Mouse (Mus musculus): ENCODE results near the gene Adamtsl3. TPM values are rescaled to one million over a fixed set of nuclear protein-coding genes. Genes with fewer than 3 reads are reported as not detected.
"Not testable (repeated sequence)": the region's sequence is repeated elsewhere in the genome, so short reads cannot be mapped to it uniquely, and the experiment has no call there.

Adamtsl3 gene
- polyA plus RNA-seq, 1 experiment from 2014 or later = 1.3 TPM

GRCm38 (mm10) chr7:82395239-82395638 lies 59.7 kb downstream of the Adamtsl3 start:
- Histone ChIP-seq H3K27me3 (replicated peaks) (no peaks in the 10 kb centered on the region), H3K9ac (no peak overlapping the region), H3K4me2 (no peak overlapping the region), H3K4me1 (no peaks in the 10 kb centered on the region), H3K27ac (no peak overlapping the region), H3K9me3 (no peaks in the 10 kb centered on the region), H3K36me3 (no peaks in the 10 kb centered on the region), H3K4me3 (replicated peaks) (no peak overlapping the region)
- 89% methylated on average over 12 of the region's 12 CpGs for WGBS
- no peak for ATAC-seq (ENCODE audit: insufficient read depth, low FRiP score, low read depth)

GRCm38 (mm10) chr7:82395751-82396512 lies 60.4 kb downstream of the Adamtsl3 start:
- H3K4me2 ChIP-seq = no peak overlapping the region
- WGBS = 75% methylated on average over 6 of the region's 6 CpGs
- H3K4me3 ChIP-seq (replicated peaks) = no peak overlapping the region
- ATAC-seq (ENCODE audit: insufficient read depth, low FRiP score, low read depth) = no peak
- no peaks in the 10 kb centered on the region for H3K4me1 ChIP-seq
- no peak overlapping the region for H3K9ac ChIP-seq
- no peaks in the 10 kb centered on the region for H3K36me3 ChIP-seq
- no peaks in the 10 kb centered on the region for H3K9me3 ChIP-seq
- no peak overlapping the region for H3K27ac ChIP-seq
- no peaks in the 10 kb centered on the region for H3K27me3 ChIP-seq (replicated peaks)

DNA sequence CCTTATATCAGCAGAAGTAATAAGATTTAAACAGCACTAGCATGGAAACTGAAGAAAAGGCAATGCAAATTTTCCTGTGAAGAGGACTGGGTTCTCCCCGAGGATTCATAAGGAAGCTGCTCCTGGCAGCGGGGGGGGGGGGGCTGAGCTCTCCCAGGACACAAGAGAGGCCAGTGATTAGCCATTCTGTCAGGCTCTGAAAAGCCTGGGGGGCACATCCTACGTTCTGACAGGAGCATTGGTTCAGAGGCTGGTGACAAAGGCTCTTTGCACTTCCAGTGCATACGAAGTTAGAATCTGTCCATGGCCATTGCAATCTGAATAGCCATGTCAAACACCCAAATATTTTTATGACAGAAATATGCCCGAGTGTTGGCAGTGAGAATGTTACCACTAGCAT lies 61.4 kb downstream of the Adamtsl3 start:
- no peaks in the 10 kb centered on the region for H3K27me3 ChIP-seq (replicated peaks)
- H3K4me2 ChIP-seq = no peak overlapping the region
- no peaks in the 10 kb centered on the region for H3K9me3 ChIP-seq
- H3K4me3 ChIP-seq (replicated peaks) = no peak overlapping the region
- H3K27ac ChIP-seq = no peak overlapping the region
- H3K9ac ChIP-seq = no peak overlapping the region
- WGBS = 45% methylated on average over 4 of the region's 5 CpGs
- no peaks in the 10 kb centered on the region for H3K36me3 ChIP-seq
- ATAC-seq (ENCODE audit: insufficient read depth, low FRiP score, low read depth) = no peak
- H3K4me1 ChIP-seq = no peaks in the 10 kb centered on the region

DNA sequence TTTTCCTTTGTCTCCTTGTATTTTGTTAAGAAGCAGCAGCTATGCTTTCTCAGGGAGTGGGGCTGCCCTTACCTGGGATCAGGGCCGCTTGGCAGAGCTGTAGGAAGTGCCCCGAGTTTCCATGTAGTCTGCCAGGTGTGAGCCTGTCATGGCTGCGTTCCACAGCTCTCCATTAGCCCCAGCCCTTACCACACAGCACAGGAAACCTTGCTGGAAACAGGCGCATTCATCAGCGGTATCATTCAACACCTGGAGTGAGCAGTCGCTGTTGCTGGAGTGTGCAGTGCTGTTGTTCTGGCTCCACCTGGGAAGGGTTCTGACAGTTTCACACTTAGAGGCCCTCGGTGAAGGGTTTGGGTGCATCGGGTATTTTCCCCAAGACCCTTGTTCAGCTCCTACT lies 62.1 kb downstream of the Adamtsl3 start:
- Histone ChIP-seq H3K4me3 (replicated peaks) (no peak overlapping the region), H3K27ac (no peak overlapping the region), H3K4me2 (no peak overlapping the region), H3K9me3 (no peaks in the 10 kb centered on the region), H3K4me1 (no peaks in the 10 kb centered on the region), H3K36me3 (no peaks in the 10 kb centered on the region), H3K27me3 (replicated peaks) (no peaks in the 10 kb centered on the region), H3K9ac (no peak overlapping the region)
- WGBS = 73% methylated on average over 8 of the region's 8 CpGs
- ATAC-seq (ENCODE audit: insufficient read depth, low FRiP score, low read depth) = no peak

GRCm38 (mm10) chr7:82405466-82406045 lies 70.1 kb downstream of the Adamtsl3 start:
- Histone ChIP-seq H3K27ac (no peak overlapping the region), H3K36me3 (no peaks in the 10 kb centered on the region), H3K4me3 (replicated peaks) (no peak overlapping the region), H3K9ac (no peak overlapping the region), H3K9me3 (no peaks in the 10 kb centered on the region), H3K4me2 (no peak overlapping the region), H3K27me3 (replicated peaks) (no peaks in the 10 kb centered on the region), H3K4me1 (no peaks in the 10 kb centered on the region)
- no peak for ATAC-seq (ENCODE audit: insufficient read depth, low FRiP score, low read depth)
- WGBS = 77% methylated on average over 9 of the region's 9 CpGs

DNA sequence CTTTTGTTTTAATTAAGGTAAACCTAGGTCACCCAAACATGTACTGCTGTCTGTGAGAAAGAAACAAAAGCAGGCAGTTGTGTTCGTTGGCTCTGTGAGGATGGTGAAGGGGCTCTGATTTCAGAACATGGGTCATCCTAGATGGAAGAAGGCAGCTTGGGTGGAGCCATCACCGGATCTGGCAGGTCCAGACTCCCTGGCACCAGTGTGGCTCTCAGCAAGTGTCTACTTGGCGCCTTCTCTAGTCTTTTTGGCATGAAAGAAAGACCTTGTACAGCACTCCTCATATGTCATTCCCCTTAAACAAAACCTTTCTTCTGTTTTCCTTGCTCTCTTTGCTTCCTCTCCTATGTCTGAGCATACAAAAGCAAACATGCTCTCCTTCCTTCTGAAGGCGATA lies 75.5 kb downstream of the Adamtsl3 start:
- H3K27me3 ChIP-seq (replicated peaks) = no peaks in the 10 kb centered on the region
- H3K4me3 ChIP-seq (replicated peaks) = no peak overlapping the region
- WGBS = 59% methylated on average over 4 of the region's 4 CpGs
- H3K9ac ChIP-seq = no peak overlapping the region
- H3K27ac ChIP-seq = no peak overlapping the region
- ATAC-seq (ENCODE audit: insufficient read depth, low FRiP score, low read depth) = no peak
- no peaks in the 10 kb centered on the region for H3K9me3 ChIP-seq
- no peaks in the 10 kb centered on the region for H3K36me3 ChIP-seq
- no peaks in the 10 kb centered on the region for H3K4me1 ChIP-seq
- H3K4me2 ChIP-seq = no peak overlapping the region

DNA sequence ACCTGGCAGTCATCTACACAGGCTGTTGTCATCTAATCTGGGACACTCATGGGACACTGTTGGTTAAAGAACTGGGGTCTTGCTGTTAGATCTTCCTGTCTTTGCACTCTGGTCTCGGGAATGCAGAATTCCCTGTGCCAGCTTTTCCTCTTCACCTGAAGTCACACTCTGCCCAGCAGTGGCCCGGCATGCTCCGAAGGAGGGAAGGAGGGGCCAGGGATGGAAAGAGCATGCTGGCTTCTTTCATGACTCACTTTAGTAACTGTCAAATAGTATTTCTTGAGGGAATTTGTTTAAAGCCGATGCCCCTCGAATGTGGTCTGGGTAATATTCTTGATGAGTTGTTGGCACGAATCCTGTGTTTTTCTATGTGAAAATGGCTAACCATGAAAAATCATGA lies 81.2 kb downstream of the Adamtsl3 start:
- no peaks in the 10 kb centered on the region for H3K9me3 ChIP-seq
- H3K4me3 ChIP-seq (replicated peaks) = no peak overlapping the region
- H3K4me1 ChIP-seq = no peaks in the 10 kb centered on the region
- ATAC-seq (ENCODE audit: insufficient read depth, low FRiP score, low read depth) = no peak
- no peaks in the 10 kb centered on the region for H3K36me3 ChIP-seq
- 76% methylated on average over 6 of the region's 6 CpGs for WGBS
- H3K4me2 ChIP-seq = no peak overlapping the region
- no peaks in the 10 kb centered on the region for H3K27me3 ChIP-seq (replicated peaks)
- H3K27ac ChIP-seq = no peak overlapping the region
- no peak overlapping the region for H3K9ac ChIP-seq

GRCm38 (mm10) chr7:82417053-82417452 lies 81.6 kb downstream of the Adamtsl3 start:
- Histone ChIP-seq H3K4me3 (replicated peaks) (no peak overlapping the region), H3K9ac (no peak overlapping the region), H3K4me1 (no peaks in the 10 kb centered on the region), H3K27me3 (replicated peaks) (no peaks in the 10 kb centered on the region), H3K36me3 (no peaks in the 10 kb centered on the region), H3K4me2 (no peak overlapping the region), H3K27ac (no peak overlapping the region), H3K9me3 (no peaks in the 10 kb centered on the region)
- WGBS = 74% methylated on average over 4 of the region's 4 CpGs
- ATAC-seq (ENCODE audit: insufficient read depth, low FRiP score, low read depth) = no peak

DNA sequence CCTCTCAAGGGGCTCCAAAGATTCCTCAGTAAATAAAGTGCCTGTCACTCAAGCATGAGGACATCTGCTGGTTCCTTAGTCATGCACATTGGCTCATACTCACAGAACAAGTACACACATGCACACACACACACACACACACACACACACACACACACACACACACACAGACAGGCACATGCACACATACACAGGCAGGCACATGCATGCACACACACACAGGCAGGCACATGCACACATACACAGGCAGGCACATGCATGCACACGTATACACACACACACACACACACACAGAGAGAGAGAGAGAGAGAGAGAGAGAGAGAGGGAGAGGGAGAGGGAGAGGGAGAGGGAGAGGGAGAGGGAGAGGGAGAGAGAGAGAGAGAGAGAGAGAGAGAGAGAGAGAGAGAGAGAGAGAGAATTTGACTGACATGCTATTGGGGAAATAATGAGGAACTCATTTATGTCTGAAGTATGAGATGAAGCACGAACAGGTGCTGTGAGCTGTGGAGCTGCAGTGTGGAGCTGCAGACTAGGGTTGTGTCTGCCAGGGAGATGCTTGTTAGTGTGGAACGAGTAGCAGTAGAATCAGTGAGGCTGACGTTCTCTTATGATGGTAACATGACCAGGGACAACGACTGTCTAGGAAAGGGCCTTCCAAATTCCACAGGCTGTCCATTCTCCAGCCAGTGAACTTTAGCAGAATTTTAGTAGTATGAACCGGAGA lies 85.0 kb downstream of the Adamtsl3 start:
- not testable (repeated sequence) for H3K9me3 ChIP-seq; H3K27ac ChIP-seq; ATAC-seq (ENCODE audit: insufficient read depth, low FRiP score, low read depth); H3K4me1 ChIP-seq; H3K4me3 ChIP-seq (replicated peaks); H3K4me2 ChIP-seq; H3K9ac ChIP-seq; H3K27me3 ChIP-seq (replicated peaks); H3K36me3 ChIP-seq
- WGBS = 69% methylated on average over 6 of the region's 6 CpGs

- H3K9me3 ChIP-seq = no peaks in the 10 kb centered on the region
- no peak for ATAC-seq (ENCODE audit: insufficient read depth, low FRiP score, low read depth)
- no peak overlapping the region for H3K27ac ChIP-seq
- WGBS = 59% methylated on average over 3 of the region's 3 CpGs
- H3K27me3 ChIP-seq (replicated peaks) = no peaks in the 10 kb centered on the region
- H3K9ac ChIP-seq = no peak overlapping the region
- H3K4me3 ChIP-seq (replicated peaks) = no peak overlapping the region
- H3K4me1 ChIP-seq = no peaks in the 10 kb centered on the region; the same call in 1 of the 2 replicates
- H3K36me3 ChIP-seq = no peaks in the 10 kb centered on the region
- no peak overlapping the region for H3K4me2 ChIP-seq
Measured at GRCm38 (mm10) chr7:82422561-82422960, 87.1 kb downstream of the Adamtsl3 start.

- Histone ChIP-seq H3K4me2 (no peak overlapping the region), H3K27ac (no peak overlapping the region), H3K4me3 (replicated peaks) (no peak overlapping the region), H3K4me1 (no peaks in the 10 kb centered on the region; the same call in 1 of the 2 replicates), H3K9ac (no peak overlapping the region), H3K27me3 (replicated peaks) (no peaks in the 10 kb centered on the region), H3K36me3 (no peaks in the 10 kb centered on the region), H3K9me3 (no peaks in the 10 kb centered on the region)
- no peak for ATAC-seq (ENCODE audit: insufficient read depth, low FRiP score, low read depth)
- 53% methylated on average over 2 of the region's 2 CpGs for WGBS
Measured at GRCm38 (mm10) chr7:82423602-82424001, 88.1 kb downstream of the Adamtsl3 start.

GRCm38 (mm10) chr7:82424281-82424680 lies 88.8 kb downstream of the Adamtsl3 start:
- Histone ChIP-seq H3K4me1 (no peaks in the 10 kb centered on the region; the same call in 1 of the 2 replicates), H3K27ac (no peak overlapping the region), H3K4me3 (replicated peaks) (no peak overlapping the region), H3K4me2 (no peak overlapping the region), H3K9ac (no peak overlapping the region), H3K36me3 (no peaks in the 10 kb centered on the region), H3K27me3 (replicated peaks) (no peaks in the 10 kb centered on the region), H3K9me3 (no peaks in the 10 kb centered on the region)
- no peak for ATAC-seq (ENCODE audit: insufficient read depth, low FRiP score, low read depth)
- 73% methylated on average over 1 of the region's 1 CpGs for WGBS

All from stomach, embryonic 15.5 days (tissue).